Mouse (Mus musculus): ENCODE measurements around the gene Ccdc6.

The Ccdc6 gene

GRCm38 (mm10) chr10:70097911-70098569, 1.1 kb downstream of the Ccdc6 start:
- Histone ChIP-seq H3K36me3 (ENCODE audit: insufficient read depth, low read length) (peaks cover 20% of the 10 kb centered on the region), H3K9me3 (ENCODE audit: low read length) (no peaks in the 10 kb centered on the region), H3K27me3 (ENCODE audit: insufficient read depth, low read length) (no peaks in the 10 kb centered on the region), H3K4me3 (replicated peaks; ENCODE audit: low read length) (peak overlapping the region; percentile 94), H3K4me1 (replicated peaks; ENCODE audit: low read depth, low read length) (peaks cover 72% of the 10 kb centered on the region)
- TF ChIP-seq NANOG (IDR thresholded peaks at IDR 0.05; ENCODE audit: borderline replicate concordance, low read length) (no peak), POU5F1 (IDR thresholded peaks at IDR 0.05; ENCODE audit: borderline replicate concordance, low read length) (no peak), CTCF (conservative IDR thresholded peaks at IDR 0.05; ENCODE audit: low read length) (no peak)

GRCm38 (mm10) chr10:70098626-70099025, 1.7 kb downstream of the Ccdc6 start:
- Histone ChIP-seq H3K9me3 (ENCODE audit: low read length) (no peaks in the 10 kb centered on the region), H3K4me1 (replicated peaks; ENCODE audit: low read depth, low read length) (peaks cover 72% of the 10 kb centered on the region), H3K27me3 (ENCODE audit: insufficient read depth, low read length) (no peaks in the 10 kb centered on the region), H3K4me3 (replicated peaks; ENCODE audit: low read length) (peak overlapping the region; percentile 94), H3K36me3 (ENCODE audit: insufficient read depth, low read length) (peaks cover 26% of the 10 kb centered on the region)
- TF ChIP-seq NANOG (IDR thresholded peaks at IDR 0.05; ENCODE audit: borderline replicate concordance, low read length) (no peak), POU5F1 (IDR thresholded peaks at IDR 0.05; ENCODE audit: borderline replicate concordance, low read length) (no peak), CTCF (conservative IDR thresholded peaks at IDR 0.05; ENCODE audit: low read length) (no peak)

- TF ChIP-seq CTCF (conservative IDR thresholded peaks at IDR 0.05; ENCODE audit: low read length) (no peak), POU5F1 (IDR thresholded peaks at IDR 0.05; ENCODE audit: borderline replicate concordance, low read length) (no peak), NANOG (IDR thresholded peaks at IDR 0.05; ENCODE audit: borderline replicate concordance, low read length) (no peak)
- peak overlapping the region; percentile 94 for H3K4me3 ChIP-seq (replicated peaks; ENCODE audit: low read length)
- no peaks in the 10 kb centered on the region for H3K27me3 ChIP-seq (ENCODE audit: insufficient read depth, low read length)
- H3K36me3 ChIP-seq (ENCODE audit: insufficient read depth, low read length): peaks cover 29% of the 10 kb centered on the region
- H3K9me3 ChIP-seq (ENCODE audit: low read length): no peaks in the 10 kb centered on the region
- H3K4me1 ChIP-seq (replicated peaks; ENCODE audit: low read depth, low read length): peaks cover 72% of the 10 kb centered on the region
Observed at GRCm38 (mm10) chr10:70099052-70099451, 2.1 kb downstream of the Ccdc6 start.

- no peak for TF ChIP-seq NANOG (IDR thresholded peaks at IDR 0.05; ENCODE audit: borderline replicate concordance, low read length)
- peak; percentile 58 for TF ChIP-seq CTCF (conservative IDR thresholded peaks at IDR 0.05; ENCODE audit: low read length)
- H3K4me3 ChIP-seq (replicated peaks; ENCODE audit: low read length): no peak overlapping the region
- peaks cover 56% of the 10 kb centered on the region for H3K36me3 ChIP-seq (ENCODE audit: insufficient read depth, low read length)
- no peaks in the 10 kb centered on the region for H3K27me3 ChIP-seq (ENCODE audit: insufficient read depth, low read length)
- H3K9me3 ChIP-seq (ENCODE audit: low read length): no peaks in the 10 kb centered on the region
- peaks cover 84% of the 10 kb centered on the region for H3K4me1 ChIP-seq (replicated peaks; ENCODE audit: low read depth, low read length)
Observed at GRCm38 (mm10) chr10:70102086-70102485, 5.2 kb downstream of the Ccdc6 start.

- H3K4me3 ChIP-seq (replicated peaks; ENCODE audit: low read length): peak overlapping the region; percentile 41; the same call in 1 of the 2 replicates
- H3K9me3 ChIP-seq (ENCODE audit: low read length): no peaks in the 10 kb centered on the region
- H3K27me3 ChIP-seq (ENCODE audit: insufficient read depth, low read length): no peaks in the 10 kb centered on the region
- TF ChIP-seq NANOG (IDR thresholded peaks at IDR 0.05; ENCODE audit: borderline replicate concordance, low read length) (no peak), CTCF (conservative IDR thresholded peaks at IDR 0.05; ENCODE audit: low read length) (no peak), POU5F1 (IDR thresholded peaks at IDR 0.05; ENCODE audit: borderline replicate concordance, low read length) (no peak)
- H3K36me3 ChIP-seq (ENCODE audit: insufficient read depth, low read length): peaks cover 46% of the 10 kb centered on the region
- H3K4me1 ChIP-seq (replicated peaks; ENCODE audit: low read depth, low read length): peaks cover 97% of the 10 kb centered on the region
Observed at GRCm38 (mm10) chr10:70108016-70108415, 11.1 kb downstream of the Ccdc6 start.

- Histone ChIP-seq H3K9me3 (ENCODE audit: low read length) (no peaks in the 10 kb centered on the region), H3K36me3 (ENCODE audit: insufficient read depth, low read length) (peaks cover 39% of the 10 kb centered on the region), H3K4me3 (replicated peaks; ENCODE audit: low read length) (peak overlapping the region; percentile 54), H3K27me3 (ENCODE audit: insufficient read depth, low read length) (no peaks in the 10 kb centered on the region), H3K4me1 (replicated peaks; ENCODE audit: low read depth, low read length) (peaks cover 83% of the 10 kb centered on the region)
- no peak for TF ChIP-seq CTCF (conservative IDR thresholded peaks at IDR 0.05; ENCODE audit: low read length)
- TF ChIP-seq NANOG (IDR thresholded peaks at IDR 0.05; ENCODE audit: borderline replicate concordance, low read length): no peak
- TF ChIP-seq POU5F1 (IDR thresholded peaks at IDR 0.05; ENCODE audit: borderline replicate concordance, low read length): no peak
Observed at GRCm38 (mm10) chr10:70109974-70110373, 13.1 kb downstream of the Ccdc6 start.

GRCm38 (mm10) chr10:70110815-70111214, 13.9 kb downstream of the Ccdc6 start:
- Histone ChIP-seq H3K4me3 (replicated peaks; ENCODE audit: low read length) (peak overlapping the region; percentile 54), H3K9me3 (ENCODE audit: low read length) (no peaks in the 10 kb centered on the region), H3K27me3 (ENCODE audit: insufficient read depth, low read length) (no peaks in the 10 kb centered on the region), H3K4me1 (replicated peaks; ENCODE audit: low read depth, low read length) (peaks cover 75% of the 10 kb centered on the region), H3K36me3 (ENCODE audit: insufficient read depth, low read length) (peaks cover 32% of the 10 kb centered on the region)
- no peak for TF ChIP-seq NANOG (IDR thresholded peaks at IDR 0.05; ENCODE audit: borderline replicate concordance, low read length)
- no peak for TF ChIP-seq POU5F1 (IDR thresholded peaks at IDR 0.05; ENCODE audit: borderline replicate concordance, low read length)
- no peak for TF ChIP-seq CTCF (conservative IDR thresholded peaks at IDR 0.05; ENCODE audit: low read length)

GRCm38 (mm10) chr10:70111643-70112042, 14.7 kb downstream of the Ccdc6 start:
- Histone ChIP-seq H3K9me3 (ENCODE audit: low read length) (no peaks in the 10 kb centered on the region), H3K4me1 (replicated peaks; ENCODE audit: low read depth, low read length) (peaks cover 74% of the 10 kb centered on the region), H3K4me3 (replicated peaks; ENCODE audit: low read length) (no peak overlapping the region), H3K36me3 (ENCODE audit: insufficient read depth, low read length) (peaks cover 24% of the 10 kb centered on the region), H3K27me3 (ENCODE audit: insufficient read depth, low read length) (no peaks in the 10 kb centered on the region)
- TF ChIP-seq CTCF (conservative IDR thresholded peaks at IDR 0.05; ENCODE audit: low read length): no peak
- TF ChIP-seq POU5F1 (IDR thresholded peaks at IDR 0.05; ENCODE audit: borderline replicate concordance, low read length): no peak
- no peak for TF ChIP-seq NANOG (IDR thresholded peaks at IDR 0.05; ENCODE audit: borderline replicate concordance, low read length)

Data from E14TG2a.4 (cell line).